Mouse (Mus musculus): ENCODE data around the gene Iqcd. TPM values are rescaled to one million over a fixed set of nuclear protein-coding genes. Genes with fewer than 3 reads are reported as not detected.

Gene Iqcd
- total RNA-seq, 2 experiments from 2014 or later, result 0.99 to 1.0 TPM

- DNase-seq (ENCODE audit: low spot score in 2 of 2), result no peak
Observed at GRCm38 (mm10) chr5:120600946-120601668, 12.3 kb downstream of the Iqcd start.

GRCm38 (mm10) chr5:120602210-120602609 lies 13.4 kb downstream of the Iqcd start:
- DNase-seq (ENCODE audit: low spot score in 2 of 2), result no peak

- DNase-seq (ENCODE audit: low spot score in 2 of 2), result no peak
Observed at GRCm38 (mm10) chr5:120603515-120603914, 14.7 kb downstream of the Iqcd start.

GRCm38 (mm10) chr5:120604839-120605238 lies 16.0 kb downstream of the Iqcd start:
- peak in 1 of 2 experiments; percentile 87 for DNase-seq (ENCODE audit: low spot score in 2 of 2)

- DNase-seq (ENCODE audit: low spot score in 2 of 2), result no peak
Observed at GRCm38 (mm10) chr5:120605241-120605661, 16.4 kb downstream of the Iqcd start.

- DNase-seq (ENCODE audit: low spot score in 2 of 2), result peak; percentile 84 to 95
Observed at GRCm38 (mm10) chr5:120605688-120606087, 16.9 kb downstream of the Iqcd start.

GRCm38 (mm10) chr5:120606590-120607200 lies 17.9 kb downstream of the Iqcd start:
- DNase-seq (ENCODE audit: low spot score in 2 of 2), result no peak

GRCm38 (mm10) chr5:120607335-120607734 lies 18.5 kb downstream of the Iqcd start:
- no peak for DNase-seq (ENCODE audit: low spot score in 2 of 2)

- DNase-seq (ENCODE audit: low spot score in 2 of 2), result no peak
Observed at GRCm38 (mm10) chr5:120609246-120609775, 20.5 kb downstream of the Iqcd start.

- no peak for DNase-seq (ENCODE audit: low spot score in 2 of 2)
Observed at GRCm38 (mm10) chr5:120610906-120611305, 22.1 kb downstream of the Iqcd start.

GRCm38 (mm10) chr5:120611416-120611815 lies 22.6 kb downstream of the Iqcd start:
- DNase-seq (ENCODE audit: low spot score in 2 of 2), result no peak

- DNase-seq (ENCODE audit: low spot score in 2 of 2), result peak; percentile 98 to 100
Observed at GRCm38 (mm10) chr5:120612442-120612821, 23.6 kb downstream of the Iqcd start, which contains the start of the genes Rita1 and Ddx54. TSS of gene Rita1 (minus strand) at chr5:120612589. TSS of gene Ddx54 (plus strand) at chr5:120612739.

GRCm38 (mm10) chr5:120612822-120613604 lies 24.2 kb downstream of the Iqcd start:
- DNase-seq (ENCODE audit: low spot score in 2 of 2), result peak; percentile 100

- DNase-seq (ENCODE audit: low spot score in 2 of 2), result no peak
Observed at GRCm38 (mm10) chr5:120615903-120616302, 27.1 kb downstream of the Iqcd start.

- no peak for DNase-seq (ENCODE audit: low spot score in 2 of 2)
Observed at GRCm38 (mm10) chr5:120618778-120619177, 30.0 kb downstream of the Iqcd start.

- peak in 1 of 2 experiments; percentile 76 for DNase-seq (ENCODE audit: low spot score in 2 of 2)
Observed at GRCm38 (mm10) chr5:120619201-120619600, 30.4 kb downstream of the Iqcd start.

GRCm38 (mm10) chr5:120620375-120621077 lies 31.7 kb downstream of the Iqcd start:
- peak; percentile 84 to 93 for DNase-seq (ENCODE audit: low spot score in 2 of 2)

- DNase-seq (ENCODE audit: low spot score in 2 of 2), result peak in 1 of 2 experiments; percentile 33
Observed at GRCm38 (mm10) chr5:120621078-120621765, 32.4 kb downstream of the Iqcd start.

- peak in 1 of 2 experiments; percentile 64 for DNase-seq (ENCODE audit: low spot score in 2 of 2)
Observed at GRCm38 (mm10) chr5:120621846-120622197, 33.0 kb downstream of the Iqcd start.

- no peak for DNase-seq (ENCODE audit: low spot score in 2 of 2)
Observed at GRCm38 (mm10) chr5:120622198-120622851, 33.5 kb downstream of the Iqcd start.

Data from layer of hippocampus, adult 18-20 months (tissue).